Mouse (Mus musculus): ENCODE measurements around the gene Il17rd. TPM values are rescaled to one million over a fixed set of nuclear protein-coding genes. Genes with fewer than 3 reads are reported as not detected.

Il17rd gene
- polyA plus RNA-seq, 1 experiment from 2014 or later = 3.0 TPM

- WGBS = 82% methylated on average over 6 of the region's 6 CpGs
- no peaks in the 10 kb centered on the region for H3K9me3 ChIP-seq
- no peak for ATAC-seq (ENCODE audit: insufficient read depth, low FRiP score, low read depth)
Observed at GRCm38 (mm10) chr14:27156032-27156431, 117.3 kb downstream of the Il17rd start.

More at GRCm38 (mm10) chr14:27156032-27156431, 117.3 kb downstream of the Il17rd start:
- Histone ChIP-seq H3K36me3 (no peaks in the 10 kb centered on the region), H3K4me1 (peaks cover 7% of the 10 kb centered on the region), H3K4me3 (replicated peaks) (no peak overlapping the region), H3K27ac (no peak overlapping the region), H3K4me2 (no peak overlapping the region), H3K27me3 (replicated peaks) (no peaks in the 10 kb centered on the region), H3K9ac (no peak overlapping the region)

Other genes with a start within 250 kb of the Il17rd start
- gene Asb14, start 144.4 kb upstream of the Il17rd start, polyA plus RNA-seq (2015; fragmentation: Nextera tagmentation; extraction: Ambion mirVana) = 0.08 TPM in 1 of 2 replicates, not detected in the other
- gene Appl1, start 67.7 kb upstream of the Il17rd start, polyA plus RNA-seq (2015; fragmentation: Nextera tagmentation; extraction: Ambion mirVana) = 35.0 and 39.2 TPM in 2 replicates
- 0.54 and 0.90 TPM in 2 replicates for gene Hesx1, start 44.5 kb upstream of the Il17rd start, polyA plus RNA-seq (2015; fragmentation: Nextera tagmentation; extraction: Ambion mirVana)
- gene Arhgef3, start 76.0 kb downstream of the Il17rd start, polyA plus RNA-seq (2015; fragmentation: Nextera tagmentation; extraction: Ambion mirVana) = 15.2 and 16.1 TPM in 2 replicates